Mouse (Mus musculus) intestine, postnatal 0 days (tissue): Measurements from ENCODE around the gene Fank1. TPM values are rescaled to one million over a fixed set of nuclear protein-coding genes. Genes with fewer than 3 reads are reported as not detected.

Experiments used
- ATAC-seq: fragments of 200-750 bp; cut with Nextera tagmentation; 2 replicates; pipeline ENCODE4 v1.8.0; 2017; ENCODE audit warnings: mild to moderate bottlenecking, moderate TSS enrichment, moderate library complexity
- H3K27ac ChIP-seq: fragments of 300-500 bp; sonication (generic); 2 replicates; pipeline ENCODE4 v1.5.1; 2014; ENCODE audit warnings: mild to moderate bottlenecking, low read depth, low read length, moderate library complexity
- H3K27me3 ChIP-seq: fragments of 300-500 bp; sonication (generic); replicated peaks from 2 replicates; pipeline ENCODE4 v1.6.1; 2014; ENCODE audit warnings: low read length, mixed read lengths; ENCODE audit not compliant: control insufficient read depth, insufficient read depth
- H3K36me3 ChIP-seq: fragments of 300-500 bp; sonication (generic); 2 replicates; pipeline ENCODE4 v1.6.1; 2014; ENCODE audit warnings: mild to moderate bottlenecking, moderate library complexity; ENCODE audit not compliant: control insufficient read depth, insufficient read depth
- H3K4me1 ChIP-seq: fragments of 300-500 bp; sonication (generic); replicated peaks from 2 replicates; pipeline ENCODE4 v1.6.1; 2014; ENCODE audit warnings: antibody characterized with exemption, low read length, mixed read lengths; ENCODE audit not compliant: control insufficient read depth, insufficient read depth
- H3K4me2 ChIP-seq: fragments of 300-500 bp; sonication (generic); replicated peaks from 2 replicates; pipeline ENCODE4 v1.6.1; 2014; ENCODE audit warnings: low read depth, mild to moderate bottlenecking, moderate library complexity
- H3K4me3 ChIP-seq: fragments of 300-500 bp; sonication (generic); 2 replicates; pipeline ENCODE4 v1.5.1; 2014; ENCODE audit warnings: low read depth, low read length
- H3K9ac ChIP-seq: fragments of 300-500 bp; sonication (generic); 2 replicates; pipeline ENCODE4 v1.6.1; 2014; ENCODE audit warnings: mild to moderate bottlenecking, low read depth, low read length
- H3K9me3 ChIP-seq: fragments of 300-500 bp; sonication (generic); 2 replicates; pipeline ENCODE4 v1.6.1; 2016; ENCODE audit warnings: mixed run types; ENCODE audit not compliant: control insufficient read depth
- CTCF ChIP-seq: sonication (generic); IDR thresholded peaks from 2 replicates; pipeline ENCODE4 v1.5.1; 2016; ENCODE audit warnings: low read depth, mild to moderate bottlenecking, control low read depth, antibody characterized with exemption, moderate library complexity
- WGBS: fragments of 180-500 bp; shearing (Covaris S2); extraction: QIAGEN DNeasy Blood & Tissue Kit; methylation state at CpG from one replicate; pipeline ENCODE4 v1.1.7; 2014; 5-methylcytosine and 5-hydroxymethylcytosine counted together
- polyA plus RNA-seq: library from polyadenylated mRNA; unstranded; fragments of >200 nt; fragmentation: Nextera tagmentation; extraction: Ambion mirVana; gene quantifications from 2 replicates; pipeline ENCODE4 v1.2.1, GENCODE M21; 2015

Gene Fank1
- 0.17 and 0.42 TPM in 2 replicates for polyA plus RNA-seq

DNA sequence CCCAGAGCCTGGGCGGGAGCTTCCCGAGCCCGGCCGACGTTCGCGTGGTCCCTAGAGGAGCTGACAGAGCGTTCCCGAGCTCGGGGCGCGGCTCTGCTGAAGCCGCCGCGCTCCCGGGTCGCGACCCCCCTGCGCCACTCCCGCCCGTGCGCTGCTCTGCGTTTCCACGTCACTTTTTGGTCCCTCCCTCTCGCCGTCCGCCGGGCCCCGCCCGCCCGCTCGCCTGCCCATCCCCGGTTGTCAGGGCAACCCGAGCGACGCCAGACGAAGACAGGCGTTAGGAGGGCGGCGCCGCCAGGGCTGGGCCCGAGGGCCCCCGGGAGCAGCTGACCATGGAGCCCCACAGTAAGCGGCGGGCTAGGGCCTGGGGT lies at the start of gene Fank1:
Gene Fank1 (plus strand): TSS at position 236 of the 371 bp plus-strand sequence.
- Histone ChIP-seq H3K4me2 (peak within 1 kb of the TSS; percentile 81), H3K4me1 (peaks cover 6% of the 10 kb centered on the region; the same call in 1 of the 2 replicates), H3K4me3 (peak within 1 kb of the TSS; percentile 67), H3K36me3 (no peaks in the 10 kb centered on the region), H3K27me3 (no peaks in the 10 kb centered on the region), H3K9ac (peak within 1 kb of the TSS; percentile 62), H3K9me3 (no peaks in the 10 kb centered on the region), H3K27ac (peak within 1 kb of the TSS; percentile 82)
- WGBS = under 1% methylated on average over 39 of the region's 45 CpGs
- peak; percentile 91 for ATAC-seq
- TF ChIP-seq CTCF = no peak

DNA sequence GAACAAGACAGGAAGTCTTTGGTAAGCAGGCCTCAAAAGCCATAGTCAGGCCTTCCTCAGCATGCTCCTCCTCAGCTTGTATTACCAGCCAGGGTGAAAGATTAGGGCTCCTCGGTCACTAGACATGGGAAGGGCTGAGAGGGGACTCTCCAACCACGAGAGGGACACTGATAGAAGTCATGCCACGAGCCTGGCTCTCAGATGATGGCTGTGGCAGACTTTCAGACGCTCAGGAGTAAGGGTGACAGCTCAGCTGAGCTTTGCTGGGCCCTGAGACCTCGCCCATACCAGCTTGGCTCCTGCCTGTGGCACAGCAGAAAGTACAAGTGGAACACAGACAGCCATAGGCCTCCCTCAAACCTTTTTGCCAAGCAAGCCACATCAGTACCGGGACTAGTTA lies 49.6 kb upstream of the Fank1 start:
- Histone ChIP-seq H3K27me3 (no peaks in the 10 kb centered on the region), H3K9me3 (no peaks in the 10 kb centered on the region), H3K4me1 (no peaks in the 10 kb centered on the region), H3K27ac (no peak overlapping the region), H3K9ac (no peak overlapping the region), H3K36me3 (peaks cover 44% of the 10 kb centered on the region), H3K4me2 (no peak overlapping the region), H3K4me3 (no peak overlapping the region)
- no peak for ATAC-seq
- WGBS = 72% methylated on average over 6 of the region's 6 CpGs
- TF ChIP-seq CTCF = no peak

DNA sequence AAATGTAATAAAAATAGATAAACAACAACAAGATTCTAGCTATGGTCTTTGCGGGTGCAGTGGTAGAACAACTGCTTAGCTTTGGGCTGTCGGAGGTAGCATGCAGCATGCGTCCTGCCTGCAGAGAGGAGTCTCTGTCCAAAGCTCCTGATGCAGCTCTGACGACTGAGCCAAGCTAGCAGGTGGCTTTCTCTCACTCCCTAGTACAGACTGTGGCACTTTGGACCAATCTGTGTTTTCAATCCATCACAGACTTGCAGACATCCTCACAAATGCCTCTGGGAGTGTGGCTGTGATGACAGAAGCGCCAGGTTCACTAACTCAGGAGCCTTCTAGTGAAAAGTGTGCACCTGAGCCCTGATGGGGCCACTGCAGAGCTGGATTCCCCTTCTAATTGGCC lies 47.3 kb upstream of the Fank1 start:
- Histone ChIP-seq H3K36me3 (peaks cover 39% of the 10 kb centered on the region), H3K9ac (no peak overlapping the region), H3K4me2 (no peak overlapping the region), H3K27ac (no peak overlapping the region), H3K9me3 (no peaks in the 10 kb centered on the region), H3K4me3 (no peak overlapping the region), H3K27me3 (no peaks in the 10 kb centered on the region), H3K4me1 (no peaks in the 10 kb centered on the region)
- WGBS = 74% methylated on average over 5 of the region's 5 CpGs
- no peak for ATAC-seq
- TF ChIP-seq CTCF = no peak

DNA sequence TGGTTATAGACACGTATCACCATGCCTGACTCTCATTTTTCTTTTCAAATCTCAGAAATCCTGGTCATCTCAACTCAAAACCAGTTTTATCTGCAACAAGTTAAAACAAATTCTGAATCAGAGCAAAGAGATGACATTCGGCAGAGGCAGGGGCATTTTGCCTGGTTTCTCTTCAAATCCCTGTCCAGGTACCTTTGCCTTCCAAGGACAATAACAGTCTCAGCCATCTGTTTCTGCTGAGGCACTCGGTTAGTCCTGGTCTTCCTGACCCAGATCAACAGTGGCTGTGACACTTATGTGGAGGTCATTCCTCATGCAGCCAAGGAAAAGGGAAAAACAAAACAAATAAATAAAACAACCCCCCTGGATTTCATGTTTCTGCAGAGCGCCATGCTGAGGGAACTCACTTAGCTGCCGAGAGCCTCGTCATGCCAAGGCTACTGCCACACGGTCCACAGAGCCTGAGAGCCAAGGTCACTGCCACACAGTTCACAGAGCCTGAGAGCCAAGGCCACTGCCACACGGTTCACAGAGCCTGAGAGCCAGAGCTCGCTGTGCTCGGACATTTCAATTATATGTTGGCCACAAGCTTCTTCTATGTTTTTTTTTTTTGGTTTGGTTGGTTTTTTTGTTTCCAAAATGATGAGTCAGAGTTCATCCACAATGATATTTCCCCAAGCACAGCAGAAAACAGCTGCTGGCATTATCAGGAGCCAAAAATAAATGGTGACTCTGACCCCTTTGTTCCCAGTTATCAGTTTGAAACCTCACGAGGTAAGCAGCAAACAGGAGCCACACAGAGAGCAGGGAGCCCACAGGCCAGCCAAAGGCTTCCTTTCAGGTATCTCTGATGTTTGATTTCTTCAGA lies 46.1 kb upstream of the Fank1 start:
- no peak overlapping the region for H3K9ac ChIP-seq
- no peaks in the 10 kb centered on the region for H3K4me1 ChIP-seq
- no peaks in the 10 kb centered on the region for H3K27me3 ChIP-seq
- H3K27ac ChIP-seq = no peak overlapping the region
- peaks cover 30% of the 10 kb centered on the region for H3K36me3 ChIP-seq
- H3K4me2 ChIP-seq = no peak overlapping the region
- no peaks in the 10 kb centered on the region for H3K9me3 ChIP-seq
- no peak for TF ChIP-seq CTCF
- no peak for ATAC-seq
- WGBS = 73% methylated on average over 11 of the region's 11 CpGs
- no peak overlapping the region for H3K4me3 ChIP-seq

DNA sequence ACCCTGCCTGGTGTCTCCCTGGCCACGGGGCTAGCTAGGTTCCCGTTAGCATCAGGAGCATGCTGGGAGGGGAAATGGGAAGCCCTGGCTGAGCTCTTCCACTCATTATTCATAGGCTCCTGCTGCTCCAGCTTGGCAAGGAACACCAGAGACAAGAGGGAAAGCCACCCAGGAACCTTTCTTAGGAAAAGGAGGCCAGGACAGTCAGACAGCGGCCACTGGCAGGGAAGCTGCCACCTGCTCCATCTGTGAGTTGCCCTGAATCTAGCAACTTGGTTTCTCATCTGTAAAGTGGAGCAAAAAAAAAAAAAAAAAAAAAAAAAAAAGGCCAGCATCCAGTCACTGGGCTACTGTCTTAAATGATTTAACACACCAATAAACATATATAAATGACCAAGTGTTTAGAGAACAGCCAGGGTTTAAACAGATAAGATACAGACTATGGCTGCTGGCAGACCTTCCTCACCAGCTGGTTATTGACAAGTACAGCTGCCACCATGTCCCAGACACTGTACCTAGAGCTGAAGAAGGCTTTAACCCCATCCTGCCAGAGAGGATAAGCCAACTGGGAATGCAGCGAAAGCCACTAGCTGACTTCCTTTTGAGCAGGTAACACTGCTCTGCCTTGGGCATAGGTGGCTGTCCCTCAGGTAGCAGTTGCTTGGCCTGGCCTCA lies 44.6 kb upstream of the Fank1 start:
- Histone ChIP-seq H3K9me3 (no peaks in the 10 kb centered on the region), H3K4me1 (no peaks in the 10 kb centered on the region), H3K27me3 (no peaks in the 10 kb centered on the region), H3K4me3 (no peak overlapping the region), H3K4me2 (no peak overlapping the region), H3K9ac (no peak overlapping the region), H3K36me3 (peaks cover 29% of the 10 kb centered on the region), H3K27ac (no peak overlapping the region)
- TF ChIP-seq CTCF = no peak
- WGBS = 67% methylated on average over 4 of the region's 4 CpGs
- no peak for ATAC-seq

DNA sequence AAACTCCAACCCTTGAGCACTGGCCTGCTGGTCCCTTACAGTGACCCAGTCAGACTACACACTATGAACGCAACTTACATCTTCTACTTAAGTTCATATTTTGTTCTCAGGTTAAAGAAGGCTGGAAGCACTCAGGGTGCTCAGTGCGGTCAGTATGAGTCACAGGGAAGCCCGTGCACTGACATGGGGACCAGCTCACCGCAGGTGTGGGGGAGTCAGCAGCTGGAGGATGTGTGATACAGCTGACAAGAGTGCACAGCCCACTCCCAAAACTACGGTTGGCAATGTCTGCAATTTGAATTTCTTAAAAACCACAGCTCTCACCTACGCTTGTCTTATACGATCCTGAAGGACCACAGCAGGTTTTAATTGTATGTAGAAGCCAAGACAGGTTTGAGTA lies 36.1 kb upstream of the Fank1 start:
- no peak overlapping the region for H3K4me3 ChIP-seq
- no peaks in the 10 kb centered on the region for H3K27me3 ChIP-seq
- ATAC-seq = no peak
- no peaks in the 10 kb centered on the region for H3K9me3 ChIP-seq
- H3K27ac ChIP-seq = no peak overlapping the region
- H3K9ac ChIP-seq = no peak overlapping the region
- no peaks in the 10 kb centered on the region for H3K4me1 ChIP-seq
- TF ChIP-seq CTCF = no peak
- 85% methylated on average over 7 of the region's 7 CpGs for WGBS
- peaks cover 40% of the 10 kb centered on the region for H3K36me3 ChIP-seq
- no peak overlapping the region for H3K4me2 ChIP-seq
